Mouse (Mus musculus) urinary bladder, postnatal 25 days (tissue): Measurements from ENCODE around the gene 1700012B07Rik.

Experiments
- DNase-seq: peaks from one replicate; pipeline ENCODE4 v3.0.0; 2022; ENCODE audit warnings: low spot score

Gene 1700012B07Rik

DNA sequence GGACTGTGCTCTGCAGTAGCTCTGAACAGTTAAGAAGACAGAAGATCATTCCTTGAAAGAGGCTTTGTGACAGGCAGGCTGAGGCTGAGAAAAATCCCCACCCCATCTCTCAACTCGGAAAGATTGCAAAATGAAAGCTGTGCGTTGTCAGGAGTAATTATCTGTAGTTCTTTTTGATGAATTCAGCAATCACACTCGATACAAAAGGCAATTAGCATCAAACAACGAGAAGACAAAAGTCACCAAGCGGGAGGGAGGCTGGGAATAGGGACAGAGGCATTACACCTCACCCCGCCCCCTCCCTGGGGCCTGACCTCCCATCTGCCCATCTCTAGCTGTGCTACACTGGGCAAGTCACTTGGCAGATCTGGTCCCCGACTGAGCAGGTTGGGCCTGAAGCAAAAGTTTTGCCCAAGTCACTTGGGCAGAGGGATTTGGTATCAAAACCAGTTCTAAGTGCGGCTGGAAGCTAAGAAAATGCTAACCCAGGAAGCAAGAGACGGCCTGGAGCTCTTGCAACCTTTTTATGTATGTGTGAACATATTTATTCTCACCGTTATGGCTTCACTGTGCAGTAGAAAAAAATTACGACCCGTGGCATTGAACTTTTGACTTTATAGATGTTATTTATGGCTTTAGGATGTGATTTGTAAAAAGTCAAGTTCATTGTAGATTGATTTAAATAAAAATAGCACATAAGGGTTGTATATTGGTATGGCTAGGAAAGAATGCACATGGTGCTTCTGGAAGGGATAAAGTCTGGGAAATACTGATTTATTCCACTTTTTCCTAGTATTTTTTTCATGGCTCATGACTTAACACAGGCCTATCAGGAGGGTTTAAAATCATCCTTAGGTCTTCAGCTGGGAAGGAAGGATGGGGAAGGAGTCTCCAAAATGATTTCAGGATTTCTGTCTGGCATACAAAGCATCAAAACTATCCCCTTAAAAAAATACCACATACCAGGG, 75.9 kb downstream of the 1700012B07Rik start:
- DNase-seq = no peak

DNA sequence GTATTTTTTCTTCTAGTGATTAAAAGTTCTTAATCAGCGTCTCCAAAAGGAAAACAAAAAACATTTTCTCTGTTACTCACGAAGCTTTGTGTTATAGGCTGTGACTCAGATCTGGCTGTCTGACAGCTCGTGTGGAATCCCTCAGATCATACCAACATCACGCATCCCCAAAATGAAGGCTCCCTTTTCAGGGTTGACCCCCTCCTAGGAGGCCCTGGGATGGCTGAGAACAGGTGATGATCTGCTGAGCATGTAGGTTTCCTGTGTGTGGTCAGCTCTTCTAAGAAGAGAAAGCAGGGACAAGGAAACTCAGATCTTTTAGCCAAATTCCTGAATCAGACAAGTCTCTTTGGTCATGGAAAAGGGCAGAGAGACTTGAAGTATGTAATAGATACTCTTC, 82.6 kb downstream of the 1700012B07Rik start:
- no peak for DNase-seq

DNA sequence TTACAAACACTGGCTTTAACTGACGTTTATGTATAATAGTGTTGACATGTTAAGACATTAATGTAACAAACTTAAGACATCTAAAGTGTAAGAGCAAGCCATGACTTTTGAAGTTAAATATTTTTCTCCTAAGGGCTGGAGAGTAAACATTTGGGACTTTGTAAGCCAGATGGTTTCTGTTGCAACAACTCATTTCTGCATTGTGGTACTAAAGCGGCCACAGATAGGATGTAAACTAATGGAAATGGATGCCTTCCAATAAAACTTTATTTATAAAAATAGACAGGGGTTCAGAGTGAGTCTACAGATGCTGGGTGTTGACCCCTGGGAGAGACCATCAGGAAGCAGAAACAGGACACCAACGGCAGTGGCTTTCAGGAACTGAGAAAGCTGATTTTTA, 89.9 kb downstream of the 1700012B07Rik start:
- DNase-seq = no peak
